Mouse (Mus musculus) ES-Bruce4 (cell line): ENCODE data around the gene Rpsa.

Source experiments
- CTCF ChIP-seq: IDR thresholded peaks from one replicate; pipeline ENCODE4 v1.8.1; 2011; ENCODE audit warnings: low read depth, low read length
- EP300 ChIP-seq: IDR thresholded peaks from 2 replicates; pipeline ENCODE4 v1.6.1; 2011; ENCODE audit warnings: low read depth, low read length; ENCODE audit not compliant: insufficient read depth

DNA sequence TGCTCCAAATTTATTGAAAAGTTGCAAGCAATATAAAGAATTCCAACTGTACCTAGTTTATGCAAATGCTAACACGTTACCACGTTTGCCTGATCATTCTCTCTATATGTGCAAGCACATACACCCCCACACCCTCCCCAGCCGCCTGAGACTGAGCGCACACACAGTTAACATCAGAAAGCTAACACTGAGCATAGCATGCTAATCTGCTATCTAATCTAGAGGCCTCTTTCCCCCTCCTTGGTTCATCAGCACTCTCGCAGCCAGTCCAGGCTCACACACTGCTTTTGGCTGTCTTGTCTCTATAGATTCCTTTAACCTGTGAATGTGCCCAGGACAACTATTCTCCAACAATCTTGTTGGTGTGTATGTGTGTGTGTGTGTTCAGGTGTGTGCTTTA lies 23.7 kb downstream of the Rpsa start:
- no peak for TF ChIP-seq EP300
- TF ChIP-seq CTCF: no peak
